Mouse (Mus musculus) C2C12 (cell line): ENCODE results near the gene Klk7. TPM values are rescaled to one million over a fixed set of nuclear protein-coding genes. Genes with fewer than 3 reads are reported as not detected.

Source experiments
- H3K27me3 ChIP-seq: one replicate; pipeline ENCODE4 v1.6.1; 2011; ENCODE audit not compliant: control insufficient read depth, insufficient read depth, insufficient read length
- H3K36me3 ChIP-seq: one replicate; pipeline ENCODE4 v1.6.1; 2011; ENCODE audit not compliant: control insufficient read depth, insufficient read depth
- H3K4me3 ChIP-seq: one replicate; pipeline ENCODE4 v1.5.1; 2011; ENCODE audit warnings: mild to moderate bottlenecking, control low read depth; ENCODE audit not compliant: poor library complexity, insufficient read depth, severe bottlenecking
- H3K79me2 ChIP-seq: one replicate; pipeline ENCODE4 v1.6.1; 2011; ENCODE audit not compliant: control insufficient read depth, insufficient read depth
- H3K79me3 ChIP-seq: one replicate; pipeline ENCODE4 v1.6.1; 2011; ENCODE audit warnings: low read depth, control low read depth
- H3ac ChIP-seq: one replicate; pipeline ENCODE3; 2011; ENCODE audit warnings: low read depth; ENCODE audit not compliant: control insufficient read depth, insufficient read length
- CEBPB ChIP-seq: IDR thresholded peaks from one replicate; pipeline ENCODE4 v1.6.1; 2011; ENCODE audit warnings: low read depth, mild to moderate bottlenecking, control low read depth, moderate library complexity
- CTCF ChIP-seq: IDR thresholded peaks from one replicate; pipeline ENCODE4 v1.5.1; 2011; ENCODE audit not compliant: control insufficient read depth, insufficient read depth, insufficient read length
- FOSL1 ChIP-seq: IDR thresholded peaks from one replicate; pipeline ENCODE4 v1.8.0; 2011; ENCODE audit warnings: mild to moderate bottlenecking, low read length; ENCODE audit not compliant: poor library complexity, insufficient read depth, severe bottlenecking
- MAX ChIP-seq: IDR thresholded peaks from one replicate; pipeline ENCODE4 v1.6.1; 2011; ENCODE audit warnings: mild to moderate bottlenecking, control low read depth
- MYOD1 ChIP-seq: IDR thresholded peaks from one replicate; pipeline ENCODE4 v1.6.1; 2011; ENCODE audit warnings: low read depth; ENCODE audit not compliant: control insufficient read depth, insufficient read length
- MYOG ChIP-seq: IDR thresholded peaks from one replicate; pipeline ENCODE4 v1.6.1; 2011; ENCODE audit not compliant: control insufficient read depth, insufficient read length; ENCODE audit errors: extremely low read depth
- USF1 ChIP-seq: IDR thresholded peaks from one replicate; pipeline ENCODE4 v1.6.1; 2011; ENCODE audit warnings: low read depth, mild to moderate bottlenecking, control low read depth, moderate library complexity
- polyA plus RNA-seq: library from polyadenylated mRNA; unstranded; fragments of >200 nt; fragmentation: generic; extraction: Trizol; gene quantifications from one replicate; pipeline ENCODE4 v1.2.1, GENCODE M21; 2012; ENCODE audit warnings: missing spikeins

Gene Klk7
- polyA plus RNA-seq, 1 experiment = not detected

- no peak overlapping the region for H3ac ChIP-seq
- TF ChIP-seq FOSL1 = no peak
- no peak for TF ChIP-seq CTCF
- no peak for TF ChIP-seq MAX
- TF ChIP-seq MYOG = no peak
- no peak for TF ChIP-seq CEBPB
- no peak for TF ChIP-seq MYOD1
- no peak for TF ChIP-seq USF1
Observed at GRCm38 (mm10) chr7:43826056-43826455, 15.0 kb downstream of the Klk7 start.

GRCm38 (mm10) chr7:43827706-43828105, 16.6 kb downstream of the Klk7 start:
- no peaks in the 10 kb centered on the region for H3K79me2 ChIP-seq
- H3ac ChIP-seq = no peak overlapping the region
- no peaks in the 10 kb centered on the region for H3K36me3 ChIP-seq
- TF ChIP-seq MYOG (no peak), MAX (no peak)
- no peak overlapping the region for H3K4me3 ChIP-seq
- H3K79me3 ChIP-seq = no peaks in the 10 kb centered on the region
- peaks cover 26% of the 10 kb centered on the region for H3K27me3 ChIP-seq

More at GRCm38 (mm10) chr7:43826056-43826455, 15.0 kb downstream of the Klk7 start:
- no peaks in the 10 kb centered on the region for H3K79me3 ChIP-seq
- no peak overlapping the region for H3K4me3 ChIP-seq
- H3K36me3 ChIP-seq = no peaks in the 10 kb centered on the region
- no peaks in the 10 kb centered on the region for H3K79me2 ChIP-seq
- H3K27me3 ChIP-seq = peaks cover 26% of the 10 kb centered on the region

- Histone ChIP-seq H3K36me3 (no peaks in the 10 kb centered on the region), H3ac (no peak overlapping the region), H3K4me3 (no peak overlapping the region), H3K79me2 (no peaks in the 10 kb centered on the region), H3K27me3 (peaks cover 22% of the 10 kb centered on the region), H3K79me3 (no peaks in the 10 kb centered on the region)
- no peak for TF ChIP-seq MYOD1
- TF ChIP-seq CTCF = no peak
Observed at GRCm38 (mm10) chr7:43829006-43829405, 17.9 kb downstream of the Klk7 start.

GRCm38 (mm10) chr7:43841701-43842100, 30.6 kb downstream of the Klk7 start, which contains the start of gene Klk5:
Klk5 (plus strand) TSS chr7:43841971.
- Histone ChIP-seq H3K36me3 (no peaks in the 10 kb centered on the region), H3K27me3 (no peaks in the 10 kb centered on the region), H3K79me3 (no peaks in the 10 kb centered on the region), H3ac (no peak within 1 kb of the TSS), H3K4me3 (no peak within 1 kb of the TSS), H3K79me2 (no peaks in the 10 kb centered on the region)
- TF ChIP-seq FOSL1 = no peak

- no peaks in the 10 kb centered on the region for H3K79me3 ChIP-seq
- H3ac ChIP-seq = no peak overlapping the region
- H3K79me2 ChIP-seq = no peaks in the 10 kb centered on the region
- no peak overlapping the region for H3K4me3 ChIP-seq
- TF ChIP-seq CTCF = no peak
- no peak for TF ChIP-seq MAX
- no peak for TF ChIP-seq CEBPB
- TF ChIP-seq MYOD1 = no peak
- no peak for TF ChIP-seq FOSL1
- TF ChIP-seq MYOG = no peak
- no peak for TF ChIP-seq USF1
- no peaks in the 10 kb centered on the region for H3K36me3 ChIP-seq
- no peaks in the 10 kb centered on the region for H3K27me3 ChIP-seq
Observed at GRCm38 (mm10) chr7:43843801-43844200, 32.7 kb downstream of the Klk7 start.

GRCm38 (mm10) chr7:43851616-43852015, 40.5 kb downstream of the Klk7 start:
- no peaks in the 10 kb centered on the region for H3K36me3 ChIP-seq
- TF ChIP-seq FOSL1 (no peak), MYOD1 (no peak), CTCF (no peak), CEBPB (no peak), MAX (no peak)
- peaks cover 10% of the 10 kb centered on the region for H3K27me3 ChIP-seq
- H3ac ChIP-seq = no peak overlapping the region
- H3K79me2 ChIP-seq = no peaks in the 10 kb centered on the region
- no peaks in the 10 kb centered on the region for H3K79me3 ChIP-seq
- H3K4me3 ChIP-seq = no peak overlapping the region

- TF ChIP-seq MYOD1 (no peak), FOSL1 (no peak), MAX (no peak), USF1 (no peak), CTCF (no peak)
- Histone ChIP-seq H3K79me3 (no peaks in the 10 kb centered on the region), H3ac (no peak overlapping the region), H3K4me3 (no peak overlapping the region), H3K36me3 (no peaks in the 10 kb centered on the region), H3K79me2 (no peaks in the 10 kb centered on the region), H3K27me3 (peaks cover 10% of the 10 kb centered on the region)
Observed at GRCm38 (mm10) chr7:43854642-43855380, 43.7 kb downstream of the Klk7 start.
